Mouse (Mus musculus) cerebellum, adult 8-10 months (tissue): Measurements from ENCODE around the gene Lag3.
"Not testable (repeated sequence)": the region's sequence is repeated elsewhere in the genome, so short reads cannot be mapped to it uniquely, and the experiment has no call there.

Experiments used
- DNase-seq: peaks from one replicate; pipeline ENCODE4 v3.0.0; 2022

The Lag3 gene

DNA sequence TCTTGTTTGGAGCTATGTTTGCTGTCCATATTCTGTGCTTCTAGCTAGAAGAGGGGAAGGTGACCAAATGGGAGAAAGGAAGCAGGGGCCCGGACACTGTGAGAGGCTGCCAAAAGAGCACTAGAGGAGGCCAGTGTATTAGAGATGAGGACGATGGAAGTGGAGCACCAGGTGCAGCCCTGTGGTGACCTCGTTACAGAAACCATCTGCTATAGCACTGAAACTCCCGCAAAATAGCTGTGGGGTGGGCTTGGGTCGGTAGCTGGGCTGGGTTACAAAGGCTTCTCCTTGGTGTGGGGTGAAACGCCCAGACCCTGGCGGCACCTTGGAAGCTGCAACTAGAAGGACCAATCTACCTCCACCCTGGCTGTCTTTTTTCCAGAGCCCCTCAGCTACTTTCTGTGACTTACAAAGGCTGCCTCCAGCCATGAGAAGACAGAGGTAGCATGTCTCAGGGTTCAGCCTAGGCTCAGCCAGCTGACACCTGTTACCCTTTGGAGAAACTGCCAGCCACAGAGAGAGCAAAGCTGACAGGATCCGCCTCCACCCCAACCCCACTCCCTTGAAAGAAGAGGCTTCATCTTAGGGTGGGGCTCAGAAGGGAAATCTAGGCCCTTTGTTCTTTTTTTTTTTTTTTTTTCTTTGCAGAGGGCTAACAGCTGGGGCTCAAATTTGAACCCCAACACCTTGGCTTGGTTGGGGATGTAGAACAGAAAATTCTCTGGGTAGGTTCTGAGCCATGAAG, 11.3 kb downstream of the Lag3 start:
- DNase-seq, result no peak

- DNase-seq, result no peak
These were observed 13.1 kb downstream of the Lag3 start for GRCm38 (mm10) chr6:124898359-124898758.

GRCm38 (mm10) chr6:124894113-124894512, 17.4 kb downstream of the Lag3 start:
- not testable (repeated sequence) for DNase-seq

GRCm38 (mm10) chr6:124890997-124891396, 20.5 kb downstream of the Lag3 start:
- no peak for DNase-seq

GRCm38 (mm10) chr6:124888555-124889125, 22.9 kb downstream of the Lag3 start:
- DNase-seq, result no peak

- DNase-seq, result no peak
These were observed 23.5 kb downstream of the Lag3 start, which contains the start of gene Cd4 for GRCm38 (mm10) chr6:124887986-124888385. Gene Cd4 (minus strand): TSS chr6:124888221.

DNA sequence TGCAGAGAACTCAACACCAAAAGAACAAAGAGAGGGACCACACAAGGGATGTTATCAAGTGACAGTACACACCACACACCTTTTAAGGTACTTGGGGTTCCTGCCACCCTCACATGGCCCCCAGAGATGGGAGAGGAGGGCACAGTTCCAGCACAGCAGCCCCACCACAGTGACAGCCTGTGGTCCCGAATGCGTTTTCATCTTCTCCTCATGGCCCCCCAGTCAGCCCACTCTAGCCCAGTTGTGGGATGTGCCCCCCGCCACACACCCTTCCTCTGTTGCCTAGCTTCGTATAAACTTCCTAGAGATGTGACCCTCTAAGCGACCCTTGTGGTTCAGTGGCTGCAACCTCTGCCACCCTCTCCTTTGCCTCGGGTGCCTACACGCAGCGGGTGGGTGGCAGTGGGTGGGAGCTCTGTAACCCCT, 25.5 kb downstream of the Lag3 start:
- DNase-seq, result no peak

GRCm38 (mm10) chr6:124884714-124885500, 26.6 kb downstream of the Lag3 start:
- DNase-seq, result peak; percentile 80

DNA sequence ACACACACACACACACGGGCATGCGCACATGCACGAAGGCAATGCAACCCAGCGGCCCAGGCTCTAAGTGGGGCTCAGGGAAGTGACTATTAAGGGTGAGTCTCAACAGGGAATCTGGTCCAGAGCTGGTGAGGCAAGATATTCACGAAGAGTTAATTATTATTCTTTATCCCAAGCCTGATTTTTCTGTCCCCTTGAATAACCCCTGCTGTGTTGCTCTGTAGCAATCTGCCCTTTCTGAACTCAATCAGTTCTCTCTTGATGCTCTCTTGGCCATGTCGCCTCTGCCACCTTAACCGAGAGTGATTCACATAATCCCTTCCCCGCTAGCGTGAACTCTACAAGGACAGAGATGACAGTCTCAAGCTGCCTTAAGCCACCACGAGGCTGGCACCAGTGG, 28.2 kb downstream of the Lag3 start:
- DNase-seq, result no peak

DNA sequence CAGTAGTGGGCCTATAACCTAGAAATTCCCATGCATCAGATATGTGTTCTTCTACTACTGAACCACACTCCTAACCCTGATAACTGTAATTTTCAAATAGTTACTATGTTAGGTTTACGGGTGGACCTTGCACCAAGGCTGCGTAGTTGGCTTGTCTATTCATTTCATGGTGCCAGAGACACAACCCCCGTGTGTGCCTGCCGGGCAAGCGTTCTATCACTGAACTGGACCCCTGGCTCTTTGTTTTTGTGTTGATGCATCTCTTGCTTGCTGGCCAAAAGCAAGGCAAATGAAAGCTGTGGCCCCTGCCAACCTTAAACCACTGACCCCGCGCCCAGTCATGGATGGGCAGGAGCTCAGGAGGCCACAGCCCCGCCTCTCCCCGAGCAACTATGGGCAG, 29.7 kb downstream of the Lag3 start:
- DNase-seq, result no peak

DNA sequence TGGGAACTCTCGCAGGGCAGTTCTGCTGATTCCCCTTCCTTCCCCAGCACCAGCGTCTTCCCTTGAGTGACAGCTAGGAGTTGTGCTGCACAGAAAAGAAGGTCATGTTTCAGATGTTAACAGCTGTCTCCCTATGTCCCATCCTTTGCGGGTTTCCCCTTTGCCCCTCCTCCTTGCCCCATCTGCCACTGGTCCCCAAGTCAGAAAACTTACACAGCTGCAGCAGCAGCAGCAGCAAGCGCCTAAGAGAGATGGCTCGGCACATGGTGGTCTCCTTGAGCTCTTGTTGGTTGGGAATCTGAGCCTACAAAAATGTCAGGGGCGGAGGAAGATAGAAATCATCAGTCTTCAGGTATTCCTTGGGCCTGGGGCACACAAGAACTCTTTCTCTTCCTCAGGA, 32.1 kb downstream of the Lag3 start:
- DNase-seq, result no peak

GRCm38 (mm10) chr6:124874348-124874747, 37.2 kb downstream of the Lag3 start:
- no peak for DNase-seq

DNA sequence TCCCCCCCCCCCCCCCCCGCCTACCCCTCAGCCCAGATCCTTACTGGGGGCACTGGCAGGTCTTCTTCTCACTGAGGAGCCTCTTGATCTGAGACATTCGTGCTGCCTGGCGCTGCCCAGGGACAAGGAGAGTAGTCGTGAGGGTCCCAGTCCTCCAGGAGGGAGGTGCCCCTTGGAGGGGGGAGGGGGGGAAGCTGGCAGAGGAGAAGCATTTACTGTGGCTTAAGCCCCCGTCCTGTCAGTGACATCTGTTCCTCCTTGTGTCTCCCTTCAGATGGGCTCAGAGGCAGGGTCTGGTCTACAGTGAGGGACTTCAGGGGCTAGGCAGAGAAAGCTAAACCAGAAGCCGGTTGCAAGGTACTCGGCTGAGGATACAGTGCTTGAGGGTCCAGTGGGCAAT, 44.9 kb downstream of the Lag3 start:
- no peak for DNase-seq

- DNase-seq, result no peak
These were observed 45.6 kb downstream of the Lag3 start for GRCm38 (mm10) chr6:124865766-124866362.

DNA sequence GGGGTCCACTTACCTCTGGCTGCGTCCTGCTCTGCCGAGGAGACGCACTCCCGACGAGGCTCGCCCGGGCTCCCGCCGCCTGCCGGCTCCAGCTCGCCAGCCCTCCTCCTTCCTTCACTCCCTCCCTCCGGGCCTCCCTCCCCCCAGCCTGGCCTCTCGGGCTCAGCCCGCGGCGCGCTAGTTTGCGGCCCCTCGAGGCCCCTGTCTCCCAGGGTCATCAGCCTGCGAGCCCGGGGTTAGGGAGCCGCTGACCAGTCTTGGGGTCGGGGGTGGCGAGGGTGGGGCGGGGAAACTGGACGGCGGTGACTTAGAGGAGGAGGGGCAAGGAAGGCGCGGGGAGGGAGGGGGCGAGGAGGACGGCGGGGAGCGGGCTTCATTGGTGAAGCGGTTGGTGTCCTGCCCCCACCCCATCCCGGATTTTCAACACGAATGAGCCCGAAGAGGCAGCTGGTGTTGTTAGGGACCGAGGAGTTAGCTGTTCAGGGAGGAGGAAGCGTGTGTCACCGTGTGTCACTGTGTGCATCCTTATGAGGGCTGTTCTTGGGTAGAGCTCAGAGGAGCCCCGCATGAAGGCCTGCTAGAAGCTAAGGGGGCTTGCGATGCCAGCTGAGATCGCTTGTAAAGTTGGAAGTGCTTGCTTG, 47.7 kb downstream of the Lag3 start, which contains the start of gene Gpr162:
TSS of gene Gpr162 (minus strand) at position 326 of the 641 bp plus-strand sequence.
- DNase-seq, result peak; percentile 75

DNA sequence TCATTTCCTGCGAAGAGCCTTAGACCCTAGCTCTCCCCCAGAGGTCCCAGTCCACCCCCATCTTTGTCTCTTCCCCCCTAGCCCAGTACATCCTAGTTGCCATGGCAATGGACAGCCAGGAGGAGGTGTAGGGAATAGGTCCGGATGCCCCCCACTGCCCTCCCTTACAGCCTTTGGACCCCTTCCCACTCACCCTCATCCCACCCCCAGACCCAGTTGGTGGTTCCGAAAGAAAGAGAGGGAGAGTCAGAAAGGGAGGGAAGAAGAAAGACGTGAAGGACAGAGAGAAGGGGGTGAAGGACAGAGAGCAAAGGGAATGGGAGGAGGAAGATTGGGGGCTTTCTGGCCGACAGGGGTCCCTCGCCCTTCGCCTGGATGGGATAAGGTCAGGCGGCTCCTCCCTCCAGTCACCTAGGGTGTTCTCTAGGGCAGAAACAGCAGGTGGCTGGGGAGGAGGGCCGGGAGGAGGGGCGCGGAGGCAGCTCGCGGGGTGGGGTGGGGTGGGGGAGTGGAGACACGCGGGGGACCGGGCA, 48.3 kb downstream of the Lag3 start:
- peak; percentile 48 for DNase-seq

DNA sequence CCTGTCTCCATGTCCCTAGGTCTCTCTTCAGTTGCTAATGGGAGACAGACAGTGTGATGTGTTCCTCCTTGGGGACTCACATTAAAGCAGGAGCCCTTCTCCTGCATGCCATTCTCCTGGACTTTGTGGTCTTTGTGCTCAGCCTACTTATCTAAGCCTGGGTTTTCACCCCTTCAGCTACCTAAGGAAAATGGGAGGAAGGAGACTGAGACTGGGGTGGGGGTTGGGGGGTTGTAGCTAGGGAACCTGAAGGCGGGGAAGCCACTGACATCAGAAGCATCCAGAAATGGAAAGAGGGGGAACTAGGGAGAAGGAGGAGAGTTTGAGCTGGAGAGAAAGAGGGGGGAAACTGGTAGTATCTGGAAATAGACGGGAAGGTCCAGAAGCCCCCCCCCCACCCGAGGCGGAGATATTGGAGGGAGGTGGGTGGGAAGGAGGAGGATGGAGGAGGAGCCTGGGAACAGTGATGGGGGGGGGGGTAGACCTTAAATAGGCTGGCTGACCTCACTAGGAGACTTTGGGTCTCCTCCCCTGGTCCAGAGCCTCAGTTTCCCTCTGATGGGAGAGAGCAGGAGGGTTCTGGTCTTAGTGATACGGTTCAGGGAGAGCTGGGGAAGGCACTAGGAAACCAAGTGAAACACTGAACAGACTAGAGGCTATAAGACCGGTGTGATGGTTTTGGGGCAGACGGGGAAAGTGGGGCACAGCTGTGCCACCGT, 48.9 kb downstream of the Lag3 start:
- no peak for DNase-seq

DNA sequence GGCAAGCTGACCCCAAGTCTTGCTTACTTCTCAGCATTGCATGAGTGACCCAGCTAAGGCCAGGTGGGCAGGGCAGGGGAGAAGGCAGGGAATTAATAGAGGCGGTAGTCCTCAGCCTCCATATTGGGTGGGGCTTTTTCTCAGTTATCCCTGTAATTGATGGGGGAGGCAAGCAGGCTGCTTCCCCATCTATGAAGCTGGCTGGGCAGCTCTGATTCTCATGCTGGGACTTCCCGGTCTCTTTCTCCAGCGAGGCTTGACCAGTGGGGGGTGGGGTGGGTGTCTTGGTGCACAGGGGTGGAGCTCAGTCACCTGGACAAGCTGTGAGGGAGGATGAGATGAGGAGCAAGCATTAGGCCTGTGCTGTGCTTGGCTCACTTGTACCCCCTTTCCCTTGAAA, 49.7 kb downstream of the Lag3 start:
- DNase-seq, result no peak

DNA sequence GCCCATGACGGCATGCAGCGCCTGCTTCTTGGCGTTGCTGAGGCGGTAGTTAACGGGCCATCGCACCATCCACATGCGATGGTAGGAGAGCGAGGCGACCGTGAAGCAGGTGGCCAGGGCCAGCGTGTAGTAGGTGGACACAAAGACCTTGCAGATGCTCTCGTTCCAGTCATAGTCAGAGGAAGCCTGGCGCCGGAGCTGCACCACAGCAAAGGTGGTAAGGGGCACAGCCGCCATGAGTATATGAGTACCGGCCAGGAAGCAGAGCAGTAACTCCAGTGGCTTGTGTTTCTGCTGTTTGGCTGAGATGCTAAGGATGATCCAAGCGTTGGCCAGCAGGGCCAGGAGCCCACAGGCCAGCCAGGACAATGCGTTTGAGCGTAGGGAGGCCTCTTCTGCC, 50.2 kb downstream of the Lag3 start:
- DNase-seq, result no peak

- no peak for DNase-seq
These were observed 51.0 kb downstream of the Lag3 start for GRCm38 (mm10) chr6:124860511-124860910.

DNA sequence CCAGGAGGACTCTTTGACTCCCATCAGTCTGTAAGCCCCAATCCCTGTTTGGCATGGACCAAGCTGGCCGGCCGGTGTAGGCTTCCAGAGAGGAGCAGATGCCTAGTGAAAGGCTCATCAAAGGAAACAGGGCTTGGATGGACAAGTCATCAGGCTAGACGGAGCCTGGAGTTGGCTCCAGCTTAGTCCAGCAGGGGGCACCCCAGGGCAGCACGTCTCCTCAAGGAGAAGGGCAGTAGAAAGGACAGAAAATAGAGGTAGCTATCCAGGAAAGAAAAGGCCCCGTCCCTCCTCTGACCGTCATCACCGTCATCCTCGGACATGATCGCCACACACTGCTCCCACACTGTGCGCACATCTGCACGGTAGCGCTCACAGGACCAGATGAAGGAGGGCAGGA, 51.8 kb downstream of the Lag3 start:
- peak; percentile 93 for DNase-seq
